Mouse (Mus musculus) neural tube, embryonic 14.5 days (tissue): Measurements from ENCODE around the gene Car10. TPM values are rescaled to one million over a fixed set of nuclear protein-coding genes. Genes with fewer than 3 reads are reported as not detected.

Experiments used
- ATAC-seq: fragments of 200-750 bp; cut with Nextera tagmentation; 2 replicates; pipeline ENCODE4 v1.8.0; 2017; ENCODE audit warnings: low read depth, mild to moderate bottlenecking, moderate TSS enrichment, moderate library complexity
- H3K27ac ChIP-seq: fragments of 300-500 bp; sonication (generic); 2 replicates; pipeline ENCODE4 v1.5.1; 2014; ENCODE audit warnings: low read depth, mild to moderate bottlenecking, control low read depth, low read length, moderate library complexity, mixed read lengths
- H3K27me3 ChIP-seq: fragments of 300-500 bp; sonication (generic); 2 replicates; pipeline ENCODE4 v1.6.1; 2014; ENCODE audit warnings: low read length; ENCODE audit not compliant: control insufficient read depth, insufficient read depth
- H3K36me3 ChIP-seq: fragments of 300-500 bp; sonication (generic); 2 replicates; pipeline ENCODE4 v1.6.1; 2014; ENCODE audit warnings: low read length, mixed read lengths; ENCODE audit not compliant: control insufficient read depth, insufficient read depth
- H3K4me1 ChIP-seq: fragments of 300-500 bp; sonication (generic); 2 replicates; pipeline ENCODE4 v1.6.1; 2014; ENCODE audit warnings: low read length; ENCODE audit not compliant: control insufficient read depth, insufficient read depth
- H3K4me2 ChIP-seq: fragments of 300-500 bp; sonication (generic); 2 replicates; pipeline ENCODE4 v1.6.1; 2014; ENCODE audit warnings: mild to moderate bottlenecking, low read depth, low read length, control low read depth
- H3K4me3 ChIP-seq: fragments of 300-500 bp; sonication (generic); 2 replicates; pipeline ENCODE4 v1.5.1; 2014; ENCODE audit warnings: low read depth, low read length, control low read depth, mixed read lengths
- H3K9ac ChIP-seq: fragments of 300-500 bp; sonication (generic); replicated peaks from 2 replicates; pipeline ENCODE4 v1.6.1; 2014; ENCODE audit warnings: low read depth, mild to moderate bottlenecking, control low read depth, low read length, mixed read lengths
- H3K9me3 ChIP-seq: fragments of 300-500 bp; sonication (generic); 2 replicates; pipeline ENCODE4 v1.6.1; 2016; ENCODE audit warnings: low read length; ENCODE audit not compliant: control insufficient read depth
- WGBS: fragments of 180-500 bp; shearing (Covaris S2); extraction: QIAGEN DNeasy Blood & Tissue Kit; methylation state at CpG from one replicate; pipeline ENCODE4 v1.1.7; 2014; 5-methylcytosine and 5-hydroxymethylcytosine counted together
- polyA plus RNA-seq: library from polyadenylated mRNA; unstranded; fragments of >200 nt; fragmentation: Nextera tagmentation; extraction: Ambion mirVana; gene quantifications from 2 replicates; pipeline ENCODE4 v1.2.1, GENCODE M21; 2014

Car10 gene
- polyA plus RNA-seq, 1 experiment from 2014 or later, result 78.8 TPM

GRCm38 (mm10) chr11:93614851-93615250 is 517.0 kb downstream of the Car10 start:
- Histone ChIP-seq H3K9me3 (no peaks in the 10 kb centered on the region), H3K9ac (no peak overlapping the region), H3K27ac (no peak overlapping the region), H3K4me2 (no peak overlapping the region), H3K4me3 (no peak overlapping the region), H3K4me1 (no peaks in the 10 kb centered on the region), H3K27me3 (no peaks in the 10 kb centered on the region), H3K36me3 (no peaks in the 10 kb centered on the region)
- ATAC-seq, result no peak

GRCm38 (mm10) chr11:93623605-93624004 is 525.8 kb downstream of the Car10 start:
- Histone ChIP-seq H3K4me1 (no peaks in the 10 kb centered on the region), H3K27ac (no peak overlapping the region), H3K9ac (no peak overlapping the region), H3K9me3 (no peaks in the 10 kb centered on the region), H3K4me2 (no peak overlapping the region), H3K27me3 (no peaks in the 10 kb centered on the region), H3K36me3 (no peaks in the 10 kb centered on the region), H3K4me3 (no peak overlapping the region)
- 79% methylated on average over 5 of the region's 5 CpGs for WGBS
- ATAC-seq, result no peak

- Histone ChIP-seq H3K4me3 (no peak overlapping the region), H3K9ac (no peak overlapping the region), H3K9me3 (no peaks in the 10 kb centered on the region), H3K36me3 (no peaks in the 10 kb centered on the region), H3K4me1 (no peaks in the 10 kb centered on the region), H3K4me2 (no peak overlapping the region), H3K27ac (no peak overlapping the region), H3K27me3 (no peaks in the 10 kb centered on the region)
- WGBS, result 63% methylated on average over 3 of the region's 3 CpGs
- no peak for ATAC-seq
These were observed 541.6 kb downstream of the Car10 start for GRCm38 (mm10) chr11:93639410-93639809.

- H3K4me1 ChIP-seq, result no peaks in the 10 kb centered on the region
- no peaks in the 10 kb centered on the region for H3K36me3 ChIP-seq
- ATAC-seq, result no peak
- WGBS, result 35% methylated on average over 5 of the region's 5 CpGs
- H3K9ac ChIP-seq, result no peak overlapping the region
- H3K27ac ChIP-seq, result no peak overlapping the region
- no peak overlapping the region for H3K4me3 ChIP-seq
- H3K27me3 ChIP-seq, result no peaks in the 10 kb centered on the region
- no peaks in the 10 kb centered on the region for H3K9me3 ChIP-seq
- H3K4me2 ChIP-seq, result no peak overlapping the region
These were observed 543.1 kb downstream of the Car10 start for GRCm38 (mm10) chr11:93640954-93641353.

GRCm38 (mm10) chr11:93642331-93642730 is 544.5 kb downstream of the Car10 start:
- no peaks in the 10 kb centered on the region for H3K27me3 ChIP-seq
- no peak overlapping the region for H3K4me2 ChIP-seq
- H3K36me3 ChIP-seq, result no peaks in the 10 kb centered on the region
- no peak for ATAC-seq
- H3K9ac ChIP-seq, result no peak overlapping the region
- H3K4me1 ChIP-seq, result no peaks in the 10 kb centered on the region
- 91% methylated on average over 1 of the region's 1 CpGs for WGBS
- H3K4me3 ChIP-seq, result no peak overlapping the region
- no peak overlapping the region for H3K27ac ChIP-seq
- H3K9me3 ChIP-seq, result no peaks in the 10 kb centered on the region

- Histone ChIP-seq H3K36me3 (no peaks in the 10 kb centered on the region), H3K27ac (no peak overlapping the region), H3K9ac (no peak overlapping the region), H3K4me1 (no peaks in the 10 kb centered on the region), H3K4me2 (no peak overlapping the region), H3K27me3 (no peaks in the 10 kb centered on the region), H3K9me3 (no peaks in the 10 kb centered on the region), H3K4me3 (no peak overlapping the region)
- ATAC-seq, result no peak
- 91% methylated on average over 4 of the region's 4 CpGs for WGBS
These were observed 545.2 kb downstream of the Car10 start for GRCm38 (mm10) chr11:93643006-93643405.

- H3K27me3 ChIP-seq, result no peaks in the 10 kb centered on the region
- ATAC-seq, result no peak
- 85% methylated on average over 9 of the region's 9 CpGs for WGBS
These were observed 545.6 kb downstream of the Car10 start for GRCm38 (mm10) chr11:93643436-93643835.

GRCm38 (mm10) chr11:93646216-93646615 is 548.4 kb downstream of the Car10 start:
- H3K4me3 ChIP-seq, result no peak overlapping the region
- H3K27me3 ChIP-seq, result no peaks in the 10 kb centered on the region
- H3K9ac ChIP-seq, result no peak overlapping the region
- ATAC-seq, result no peak
- 98% methylated on average over 3 of the region's 3 CpGs for WGBS
- H3K9me3 ChIP-seq, result no peaks in the 10 kb centered on the region
- H3K4me1 ChIP-seq, result no peaks in the 10 kb centered on the region
- no peaks in the 10 kb centered on the region for H3K36me3 ChIP-seq
- no peak overlapping the region for H3K27ac ChIP-seq
- no peak overlapping the region for H3K4me2 ChIP-seq

More at GRCm38 (mm10) chr11:93643436-93643835, 545.6 kb downstream of the Car10 start:
- no peak overlapping the region for H3K9ac ChIP-seq
- H3K4me3 ChIP-seq, result no peak overlapping the region
- H3K9me3 ChIP-seq, result no peaks in the 10 kb centered on the region
- no peak overlapping the region for H3K4me2 ChIP-seq
- no peak overlapping the region for H3K27ac ChIP-seq
- no peaks in the 10 kb centered on the region for H3K36me3 ChIP-seq
- no peaks in the 10 kb centered on the region for H3K4me1 ChIP-seq
